Mouse (Mus musculus) limb, embryonic 13.5 days (tissue): ENCODE measurements around the gene 1700015F17Rik. TPM values are rescaled to one million over a fixed set of nuclear protein-coding genes. Genes with fewer than 3 reads are reported as not detected.

Experiments
- ATAC-seq: fragments of 200-750 bp; cut with Nextera tagmentation; 2 replicates; pipeline ENCODE4 v1.8.0; 2017; ENCODE audit warnings: low read depth, moderate number of reproducible peaks, moderate TSS enrichment; ENCODE audit not compliant: low FRiP score
- H3K27ac ChIP-seq: fragments of 300-500 bp; sonication (generic); 2 replicates; pipeline ENCODE4 v1.5.1; 2015; ENCODE audit warnings: inconsistent platforms, mild to moderate bottlenecking, moderate library complexity
- H3K27me3 ChIP-seq: fragments of 300-500 bp; sonication (generic); 2 replicates; pipeline ENCODE4 v1.6.1; 2015; ENCODE audit warnings: mild to moderate bottlenecking, inconsistent platforms
- H3K36me3 ChIP-seq: fragments of 300-500 bp; sonication (generic); 2 replicates; pipeline ENCODE4 v1.6.1; 2015; ENCODE audit warnings: inconsistent platforms, mild to moderate bottlenecking, moderate library complexity
- H3K4me1 ChIP-seq: fragments of 300-500 bp; sonication (generic); 2 replicates; pipeline ENCODE4 v1.6.1; 2015; ENCODE audit warnings: inconsistent platforms
- H3K4me2 ChIP-seq: fragments of 300-500 bp; sonication (generic); replicated peaks from 2 replicates; pipeline ENCODE4 v1.6.1; 2015; ENCODE audit warnings: inconsistent platforms, mild to moderate bottlenecking, moderate library complexity
- H3K4me3 ChIP-seq: fragments of 300-500 bp; sonication (generic); 2 replicates; pipeline ENCODE4 v1.5.1; 2015; ENCODE audit warnings: moderate library complexity, mild to moderate bottlenecking, inconsistent platforms
- H3K9ac ChIP-seq: fragments of 300-500 bp; sonication (generic); 2 replicates; pipeline ENCODE4 v1.6.1; 2015; ENCODE audit warnings: mild to moderate bottlenecking, inconsistent platforms
- H3K9me3 ChIP-seq: fragments of 300-500 bp; sonication (generic); 2 replicates; pipeline ENCODE4 v1.6.1; 2016; ENCODE audit warnings: inconsistent platforms
- WGBS: fragments of 180-500 bp; shearing (Covaris S2); methylation state at CpG from one replicate; pipeline ENCODE4 v1.1.7; 2015; 5-methylcytosine and 5-hydroxymethylcytosine counted together
- polyA plus RNA-seq: library from polyadenylated mRNA; unstranded; fragments of >200 nt; fragmentation: Nextera tagmentation; extraction: Ambion mirVana; gene quantifications from 2 replicates; pipeline ENCODE4 v1.2.1, GENCODE M21; 2015

1700015F17Rik gene
- polyA plus RNA-seq, 1 experiment from 2014 or later: not detected

GRCm38 (mm10) chr5:5419992-5420455 lies 58.9 kb downstream of the 1700015F17Rik start, which contains the start of gene Cdk14:
Gene Cdk14 (minus strand): TSS chr5:5420312.
- Histone ChIP-seq H3K27me3 (no peaks in the 10 kb centered on the region), H3K9me3 (peaks cover 4% of the 10 kb centered on the region; the same call in 1 of the 2 replicates), H3K36me3 (no peaks in the 10 kb centered on the region), H3K4me2 (no peak within 1 kb of the TSS), H3K4me1 (no peaks in the 10 kb centered on the region), H3K9ac (no peak within 1 kb of the TSS), H3K27ac (no peak within 1 kb of the TSS), H3K4me3 (no peak within 1 kb of the TSS)
- WGBS: 77% methylated on average over 9 of the region's 9 CpGs
- no peak for ATAC-seq

GRCm38 (mm10) chr5:5419253-5419652 lies 59.7 kb downstream of the 1700015F17Rik start:
- H3K9me3 ChIP-seq: peaks cover 4% of the 10 kb centered on the region; the same call in 1 of the 2 replicates
- ATAC-seq: no peak
- no peaks in the 10 kb centered on the region for H3K36me3 ChIP-seq
- no peak overlapping the region for H3K27ac ChIP-seq
- no peak overlapping the region for H3K4me2 ChIP-seq
- no peaks in the 10 kb centered on the region for H3K4me1 ChIP-seq
- 83% methylated on average over 1 of the region's 1 CpGs for WGBS
- H3K9ac ChIP-seq: no peak overlapping the region
- H3K27me3 ChIP-seq: no peaks in the 10 kb centered on the region
- H3K4me3 ChIP-seq: no peak overlapping the region

- Histone ChIP-seq H3K4me3 (no peak overlapping the region), H3K27ac (no peak overlapping the region), H3K36me3 (no peaks in the 10 kb centered on the region), H3K9me3 (no peaks in the 10 kb centered on the region), H3K4me1 (no peaks in the 10 kb centered on the region), H3K4me2 (no peak overlapping the region), H3K9ac (no peak overlapping the region), H3K27me3 (no peaks in the 10 kb centered on the region)
- no peak for ATAC-seq
- WGBS: 84% methylated on average over 3 of the region's 3 CpGs
Measured at GRCm38 (mm10) chr5:5414835-5415234, 64.1 kb downstream of the 1700015F17Rik start.

GRCm38 (mm10) chr5:5411886-5412285 lies 67.1 kb downstream of the 1700015F17Rik start:
- no peak overlapping the region for H3K4me3 ChIP-seq
- no peak overlapping the region for H3K4me2 ChIP-seq
- H3K9me3 ChIP-seq: no peaks in the 10 kb centered on the region
- H3K36me3 ChIP-seq: no peaks in the 10 kb centered on the region
- no peaks in the 10 kb centered on the region for H3K27me3 ChIP-seq
- no peak for ATAC-seq
- WGBS: 88% methylated on average over 2 of the region's 2 CpGs
- no peak overlapping the region for H3K27ac ChIP-seq
- no peaks in the 10 kb centered on the region for H3K4me1 ChIP-seq
- H3K9ac ChIP-seq: no peak overlapping the region

- no peaks in the 10 kb centered on the region for H3K4me1 ChIP-seq
- H3K4me3 ChIP-seq: no peak overlapping the region
- no peaks in the 10 kb centered on the region for H3K27me3 ChIP-seq
- H3K27ac ChIP-seq: no peak overlapping the region
- no peaks in the 10 kb centered on the region for H3K9me3 ChIP-seq
- 78% methylated on average over 4 of the region's 4 CpGs for WGBS
- H3K4me2 ChIP-seq: no peak overlapping the region
- H3K36me3 ChIP-seq: no peaks in the 10 kb centered on the region
- ATAC-seq: no peak
- no peak overlapping the region for H3K9ac ChIP-seq
Measured at GRCm38 (mm10) chr5:5401986-5402385, 77.0 kb downstream of the 1700015F17Rik start.

- no peaks in the 10 kb centered on the region for H3K4me1 ChIP-seq
- H3K27me3 ChIP-seq: no peaks in the 10 kb centered on the region
- 53% methylated on average over 3 of the region's 3 CpGs for WGBS
- no peak overlapping the region for H3K27ac ChIP-seq
- H3K36me3 ChIP-seq: no peaks in the 10 kb centered on the region
- H3K9me3 ChIP-seq: no peaks in the 10 kb centered on the region
- no peak for ATAC-seq
- H3K4me3 ChIP-seq: no peak overlapping the region
- H3K9ac ChIP-seq: no peak overlapping the region
- H3K4me2 ChIP-seq: no peak overlapping the region
Measured at GRCm38 (mm10) chr5:5392786-5393185, 86.2 kb downstream of the 1700015F17Rik start.

Other genes with a start within 250 kb of the 1700015F17Rik start
- 23.0 and 23.2 TPM in 2 replicates for gene Cdk14, start 58.8 kb downstream of the 1700015F17Rik start, polyA plus RNA-seq
- gene Cldn12, start 35.8 kb upstream of the 1700015F17Rik start, polyA plus RNA-seq: 21.9 TPM in 2 replicates
- 25.0 and 29.2 TPM in 2 replicates for gene Gtpbp10, start 80.4 kb upstream of the 1700015F17Rik start, polyA plus RNA-seq
- gene Gm8773, start 94.7 kb upstream of the 1700015F17Rik start, polyA plus RNA-seq: 0.78 and 0.79 TPM in 2 replicates
- 2.5 and 2.7 TPM in 2 replicates for gene Cfap69, start 185.1 kb upstream of the 1700015F17Rik start, polyA plus RNA-seq
- gene Steap2, start 215.4 kb upstream of the 1700015F17Rik start, polyA plus RNA-seq: 7.4 and 7.5 TPM in 2 replicates